Mouse (Mus musculus) cortical plate, adult 2 months (tissue): Measurements from ENCODE around the gene Btrc. TPM values are rescaled to one million over a fixed set of nuclear protein-coding genes. Genes with fewer than 3 reads are reported as not detected.
"Not testable (repeated sequence)": the region's sequence is repeated elsewhere in the genome, so short reads cannot be mapped to it uniquely, and the experiment has no call there.

Source experiments
- H3K27ac ChIP-seq: fragments of 200-500 bp; 2 replicates; pipeline ENCODE4 v1.5.1; 2012; ENCODE audit warnings: low read length, control low read depth, inconsistent platforms; ENCODE audit not compliant: insufficient read depth
- H3K4me1 ChIP-seq: fragments of 200-500 bp; 2 replicates; pipeline ENCODE4 v1.6.1; 2011; ENCODE audit warnings: low read length; ENCODE audit not compliant: control insufficient read depth, insufficient read depth
- H3K4me3 ChIP-seq: fragments of 200-500 bp; 2 replicates; pipeline ENCODE4 v1.5.1; 2011; ENCODE audit warnings: mild to moderate bottlenecking, low read length, control low read depth; ENCODE audit not compliant: insufficient read depth
- CTCF ChIP-seq: fragments of 200-500 bp; IDR thresholded peaks from 2 replicates; pipeline ENCODE4 v1.5.1; 2011; ENCODE audit warnings: mild to moderate bottlenecking, control low read depth, low read length; ENCODE audit not compliant: insufficient read depth; ENCODE audit errors: extremely low read depth
- POLR2A ChIP-seq: fragments of 200-500 bp; IDR thresholded peaks from 2 replicates; pipeline ENCODE4 v1.6.1; 2011; ENCODE audit warnings: mild to moderate bottlenecking, low read length, control low read depth; ENCODE audit not compliant: insufficient read depth; ENCODE audit errors: extremely low read depth
- polyA plus RNA-seq: library from polyadenylated mRNA; depleted of rRNA; stranded (reverse); fragments of >200 nt; gene quantifications from 2 replicates; pipeline ENCODE4 v1.2.3, GENCODE M21; 2012

Btrc gene
- polyA plus RNA-seq, 1 experiment = 70.8 TPM

DNA sequence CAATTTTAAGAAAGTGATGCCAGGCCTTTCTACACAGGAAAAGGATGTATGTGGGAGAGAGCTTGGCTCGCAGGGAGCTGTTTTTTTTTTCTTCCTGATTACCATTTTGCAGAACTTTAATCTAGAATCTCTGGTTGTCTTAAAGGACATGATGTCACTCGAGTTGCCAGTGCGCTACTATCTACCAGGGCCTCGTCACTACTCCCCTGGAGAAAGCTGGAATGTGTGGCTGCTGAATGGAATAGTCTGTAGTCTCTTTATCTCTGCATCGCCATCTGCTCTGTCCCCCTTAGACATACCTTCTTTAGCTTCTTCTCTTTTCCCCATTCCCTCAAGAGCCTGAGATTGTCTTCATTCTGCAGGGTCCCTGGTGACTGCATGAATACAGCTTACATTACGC, 7.9 kb upstream of the Btrc start:
- TF ChIP-seq CTCF (no peak), POLR2A (no peak)
- H3K4me3 ChIP-seq = no peak overlapping the region
- peaks cover 2% of the 10 kb centered on the region; the same call in 1 of the 2 replicates for H3K4me1 ChIP-seq
- H3K27ac ChIP-seq = no peak overlapping the region

DNA sequence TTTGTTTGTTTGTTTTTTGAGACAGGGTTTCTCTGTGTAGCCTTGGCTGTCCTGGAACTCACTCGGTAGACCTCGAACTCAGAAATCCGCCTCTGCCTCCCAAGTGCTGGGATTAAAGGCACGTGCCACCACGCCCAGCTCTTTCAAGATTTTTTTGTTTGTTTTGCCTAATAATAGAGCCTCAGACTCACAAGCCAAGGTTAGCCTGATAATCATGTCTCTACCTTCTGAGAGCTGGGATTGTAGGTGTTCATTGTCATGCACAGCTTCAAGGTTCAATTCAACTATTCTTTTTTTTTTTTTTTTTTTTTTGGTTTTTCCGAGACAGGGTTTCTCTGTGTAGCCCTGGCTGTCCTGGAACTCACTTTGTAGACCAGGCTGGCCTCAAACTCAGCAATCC, 6.7 kb upstream of the Btrc start:
- not testable (repeated sequence) for H3K27ac ChIP-seq, H3K4me1 ChIP-seq, H3K4me3 ChIP-seq

DNA sequence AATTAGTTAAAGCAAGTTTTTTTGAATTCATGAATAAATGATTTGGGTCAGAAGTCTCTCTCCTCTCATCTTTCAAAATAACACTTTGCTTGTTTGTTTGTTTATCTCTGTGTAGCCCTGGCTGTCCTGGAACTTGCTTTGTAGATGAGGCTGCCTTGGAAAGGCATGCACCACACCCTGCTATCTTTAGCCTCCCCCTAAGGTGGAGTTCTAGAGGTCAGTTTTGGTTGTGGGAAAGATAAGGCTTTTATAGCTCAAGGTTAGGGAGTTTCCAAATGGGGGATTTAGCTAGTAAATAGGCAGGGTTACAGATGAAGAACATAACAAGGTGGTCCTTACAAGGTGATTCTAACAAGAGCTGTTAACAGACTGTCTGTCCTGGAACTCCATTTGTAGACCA, 3.0 kb upstream of the Btrc start:
- H3K27ac ChIP-seq = no peak overlapping the region
- H3K4me1 ChIP-seq = peaks cover 3% of the 10 kb centered on the region; the same call in 1 of the 2 replicates
- TF ChIP-seq CTCF = no peak
- no peak for TF ChIP-seq POLR2A
- no peak overlapping the region for H3K4me3 ChIP-seq

DNA sequence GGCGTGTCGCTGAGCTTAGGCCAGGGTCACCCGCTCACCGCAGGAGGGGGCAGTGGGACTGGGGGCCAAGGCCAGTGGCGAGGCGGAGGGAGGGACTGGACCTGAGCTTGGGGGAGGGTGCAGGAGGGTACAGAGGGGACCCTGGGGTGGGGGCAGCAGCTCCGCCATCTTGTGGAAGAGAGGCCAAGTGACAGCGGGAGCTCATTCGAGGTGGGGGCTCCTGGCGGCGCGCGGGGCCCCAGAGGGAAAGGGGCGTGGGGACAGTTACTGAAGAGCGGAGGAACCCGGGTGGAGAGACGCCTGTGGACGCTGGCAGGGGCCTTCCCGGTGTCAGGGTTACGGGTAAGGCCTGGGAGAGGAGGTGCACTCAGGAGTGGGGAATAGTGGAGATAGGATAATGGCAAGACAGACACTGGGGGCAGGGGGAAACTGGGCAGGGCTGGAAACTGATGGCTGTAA, 428 bp downstream of the Btrc start:
- Histone ChIP-seq H3K4me3 (peak overlapping the region; percentile 57), H3K27ac (peak overlapping the region; percentile 75), H3K4me1 (peaks cover 8% of the 10 kb centered on the region; the same call in 1 of the 2 replicates)
- TF ChIP-seq POLR2A (no peak), CTCF (no peak)

DNA sequence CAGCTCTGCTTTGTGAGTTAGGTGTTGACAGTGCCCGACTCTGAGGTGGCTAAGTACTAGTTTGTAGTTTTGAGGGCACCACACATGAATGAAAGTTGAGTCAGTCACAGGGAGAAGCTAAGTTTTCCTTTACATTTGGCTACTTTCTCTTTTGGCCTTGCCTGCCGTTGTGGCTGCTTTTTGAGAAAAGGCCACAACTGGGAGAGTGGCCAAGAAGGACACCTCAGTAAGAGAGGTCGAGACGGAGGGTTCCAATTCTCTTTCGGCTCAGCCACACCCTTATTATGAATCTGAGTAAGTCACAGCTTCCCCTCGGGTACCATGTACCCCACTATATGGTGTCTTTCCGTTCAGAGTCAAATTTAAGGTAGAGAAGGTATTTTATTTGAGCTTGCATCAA, 3.1 kb downstream of the Btrc start:
- H3K4me1 ChIP-seq = peaks cover 8% of the 10 kb centered on the region; the same call in 1 of the 2 replicates
- H3K27ac ChIP-seq = no peak overlapping the region
- TF ChIP-seq CTCF = no peak
- TF ChIP-seq POLR2A = no peak
- H3K4me3 ChIP-seq = no peak overlapping the region

DNA sequence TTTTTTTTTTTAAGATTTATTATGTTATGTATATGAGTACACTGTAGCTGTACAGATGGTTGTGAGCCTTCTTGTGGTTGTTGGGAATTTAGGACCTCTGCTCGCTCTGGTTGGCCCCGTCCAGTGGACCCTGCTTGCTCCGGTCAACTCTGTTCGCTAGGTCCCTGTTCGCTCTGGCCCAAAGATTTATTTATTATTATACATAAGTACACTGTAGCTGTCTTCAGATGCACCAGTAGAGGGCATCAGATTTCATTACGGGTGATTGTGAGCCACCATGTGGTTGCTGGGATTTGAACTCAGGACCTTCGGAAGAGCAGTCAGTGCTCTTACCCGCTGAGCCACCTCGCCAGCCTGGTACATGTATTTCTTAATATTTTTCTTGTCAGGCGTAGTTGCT, 21.3 kb downstream of the Btrc start:
- not testable (repeated sequence) for H3K27ac ChIP-seq, H3K4me3 ChIP-seq, H3K4me1 ChIP-seq

DNA sequence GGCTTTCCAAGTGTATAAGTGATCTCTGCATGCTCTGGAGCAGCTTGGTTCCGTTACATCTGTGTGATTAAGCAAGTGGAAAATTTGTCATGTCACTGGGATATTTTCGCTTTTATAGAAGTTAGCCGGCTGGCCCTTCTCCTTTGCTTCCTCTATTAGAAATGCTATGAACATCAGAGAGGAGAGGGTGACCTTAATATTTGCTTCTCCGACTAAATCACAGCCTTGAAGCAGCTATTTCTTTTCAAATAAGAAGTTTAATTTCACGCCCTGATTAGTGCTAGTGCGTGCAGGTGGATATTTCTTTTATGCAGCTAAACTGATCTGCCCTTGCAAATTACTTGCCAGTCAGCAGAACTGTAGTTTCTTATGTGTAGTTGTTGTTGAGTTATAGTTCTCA, 25.0 kb downstream of the Btrc start:
- Histone ChIP-seq H3K27ac (no peak overlapping the region), H3K4me3 (no peak overlapping the region), H3K4me1 (peaks cover 2% of the 10 kb centered on the region; the same call in 1 of the 2 replicates)
- TF ChIP-seq CTCF (no peak), POLR2A (no peak)

DNA sequence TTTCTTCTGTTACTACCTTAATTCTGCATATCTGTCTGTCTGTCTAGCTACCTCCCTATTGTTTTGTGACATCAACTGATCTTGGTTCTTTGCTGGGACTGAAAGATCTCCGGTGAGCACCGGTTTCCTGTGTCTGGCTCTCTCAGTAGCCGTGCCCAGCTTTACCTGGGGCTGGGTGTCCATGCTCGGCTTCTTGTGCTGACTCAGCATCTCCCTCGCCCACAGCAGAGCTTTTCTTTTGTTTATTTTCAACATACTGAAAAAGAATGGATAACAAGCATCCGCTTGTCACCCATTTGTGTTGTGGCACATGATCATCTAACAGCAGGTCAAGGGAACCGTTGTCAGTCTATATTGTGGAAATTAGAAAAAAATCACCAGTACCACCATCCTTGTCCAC, 30.5 kb downstream of the Btrc start:
- no peak overlapping the region for H3K27ac ChIP-seq
- H3K4me1 ChIP-seq = peaks cover 3% of the 10 kb centered on the region; the same call in 1 of the 2 replicates
- H3K4me3 ChIP-seq = no peak overlapping the region
- TF ChIP-seq CTCF = no peak
- TF ChIP-seq POLR2A = no peak

DNA sequence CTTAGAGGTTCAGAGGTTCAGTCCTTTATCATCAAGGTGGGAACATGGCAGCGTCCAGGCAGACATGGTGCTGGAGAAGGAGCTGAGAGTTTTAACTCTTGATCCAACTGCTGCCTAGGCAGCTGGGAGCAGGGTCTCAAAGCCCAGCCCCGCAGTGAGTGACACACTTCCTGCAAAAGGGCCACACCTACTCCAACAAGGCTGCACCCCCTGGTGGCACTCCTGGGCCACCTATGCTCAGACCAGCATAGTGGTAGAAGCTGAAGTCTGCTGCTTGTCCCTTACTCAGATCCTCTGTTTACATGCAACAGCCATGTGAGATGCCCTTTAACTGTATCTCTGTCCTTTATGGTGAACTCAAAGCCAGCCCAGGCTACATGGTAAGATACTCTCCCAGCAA, 47.5 kb downstream of the Btrc start:
- TF ChIP-seq POLR2A (no peak), CTCF (no peak)
- Histone ChIP-seq H3K27ac (no peak overlapping the region), H3K4me1 (no peaks in the 10 kb centered on the region; the same call in 1 of the 2 replicates), H3K4me3 (no peak overlapping the region)

DNA sequence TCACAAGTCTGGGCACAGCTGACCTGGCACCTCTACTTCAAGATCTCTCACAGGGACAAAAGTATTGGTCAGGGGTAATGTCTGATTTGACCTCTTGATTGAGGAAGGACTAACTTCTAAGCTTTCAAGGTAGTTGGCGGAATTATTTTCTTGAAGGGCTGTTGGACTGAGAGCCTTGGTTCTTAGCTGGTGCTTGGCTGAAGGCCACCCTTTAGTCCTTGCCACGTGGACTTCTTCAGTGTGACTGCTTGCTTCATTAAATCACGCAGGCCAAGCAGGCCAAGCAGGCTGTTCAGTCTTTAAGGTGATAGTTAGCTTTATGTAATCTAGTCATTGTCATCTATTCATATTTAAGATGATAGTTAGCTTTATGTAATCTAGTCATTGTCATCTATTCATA, 49.2 kb downstream of the Btrc start:
- no peaks in the 10 kb centered on the region; the same call in 1 of the 2 replicates for H3K4me1 ChIP-seq
- H3K4me3 ChIP-seq = no peak overlapping the region
- TF ChIP-seq POLR2A (no peak), CTCF (no peak)
- H3K27ac ChIP-seq = no peak overlapping the region

DNA sequence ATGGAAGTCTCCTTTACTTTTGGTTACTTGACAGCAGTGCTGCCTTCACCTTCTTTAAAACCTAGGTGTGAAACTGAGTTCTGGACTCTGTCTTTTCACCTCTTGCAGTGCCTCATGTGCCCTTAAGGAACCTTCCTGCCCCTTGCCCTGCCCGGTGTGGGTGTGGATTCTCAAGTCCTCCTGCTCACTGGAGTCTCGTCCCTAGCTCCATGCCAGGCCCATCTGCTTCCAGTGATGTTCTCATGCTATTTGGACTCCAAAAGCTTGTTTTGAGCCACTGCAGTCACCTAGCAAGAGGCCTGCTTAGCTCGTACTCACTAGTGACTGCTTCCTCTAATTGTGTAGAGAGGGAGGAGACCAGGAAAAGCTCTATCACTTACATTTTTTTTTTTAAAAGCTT, 50.4 kb downstream of the Btrc start:
- no peak overlapping the region for H3K4me3 ChIP-seq
- no peak for TF ChIP-seq CTCF
- no peak for TF ChIP-seq POLR2A
- no peaks in the 10 kb centered on the region; the same call in 1 of the 2 replicates for H3K4me1 ChIP-seq
- no peak overlapping the region for H3K27ac ChIP-seq
